Mouse (Mus musculus): Measurements from ENCODE around the gene Scgb1b17. TPM values are rescaled to one million over a fixed set of nuclear protein-coding genes. Genes with fewer than 3 reads are reported as not detected.
"Not testable (repeated sequence)": the region's sequence is repeated elsewhere in the genome, so short reads cannot be mapped to it uniquely, and the experiment has no call there.

Scgb1b17 gene
- polyA plus RNA-seq (2012), result not detected in 2 replicates

- H3K4me1 ChIP-seq (ENCODE audit: control insufficient read depth); H3K4me3 ChIP-seq (replicated peaks): not testable (repeated sequence)
These were observed at the start of gene Scgb1b17 for GRCm38 (mm10) chr7:33063149-33063548. Gene Scgb1b17 (plus strand): TSS chr7:33063449.

GRCm38 (mm10) chr7:33056461-33056860, 6.8 kb upstream of the Scgb1b17 start, which contains the start of gene Scgb2b17:
Gene Scgb2b17 (minus strand): TSS chr7:33056561.
- H3K9me3 ChIP-seq (ENCODE audit: control insufficient read depth, low read length); H3K27me3 ChIP-seq (ENCODE audit: control insufficient read depth); H3K4me3 ChIP-seq (replicated peaks); H3K4me1 ChIP-seq (ENCODE audit: control insufficient read depth); H3K36me3 ChIP-seq (ENCODE audit: control insufficient read depth): not testable (repeated sequence)

More at GRCm38 (mm10) chr7:33063149-33063548, at the start of gene Scgb1b17:
- H3K9me3 ChIP-seq (ENCODE audit: control insufficient read depth, low read length); H3K36me3 ChIP-seq (ENCODE audit: control insufficient read depth); H3K27me3 ChIP-seq (ENCODE audit: control insufficient read depth): not testable (repeated sequence)

Other genes with a start within 250 kb of the Scgb1b17 start
- not detected in 2 replicates for gene Scgb2b15, start 233.8 kb upstream of the Scgb1b17 start, polyA plus RNA-seq (2012)
- gene Scgb1b15, start 226.9 kb upstream of the Scgb1b17 start, polyA plus RNA-seq (2012), result not detected in 2 replicates
- gene Scgb2b17, start 6.9 kb upstream of the Scgb1b17 start, polyA plus RNA-seq (2012), result not detected in 2 replicates
- not detected in 2 replicates for gene Scgb2b18, start 110.4 kb downstream of the Scgb1b17 start, polyA plus RNA-seq (2012)
- gene Scgb1b18, start 122.1 kb downstream of the Scgb1b17 start, polyA plus RNA-seq (2012), result not detected in 2 replicates
- not detected in 2 replicates for gene Scgb2b19, start 216.9 kb downstream of the Scgb1b17 start, polyA plus RNA-seq (2012)
- gene Scgb1b19, start 223.8 kb downstream of the Scgb1b17 start, polyA plus RNA-seq (2012), result not detected in 2 replicates

Data from erythroblast, embryonic 14.5 days (primary cell).